Mouse (Mus musculus): ENCODE measurements around the gene Fmnl2.

Gene Fmnl2

GRCm38 (mm10) chr2:53028868-53029267 lies 171.2 kb downstream of the Fmnl2 start:
- DNase-seq (ENCODE audit: inconsistent age in 2 of 2, low spot score in 1 of 2): no peak

DNA sequence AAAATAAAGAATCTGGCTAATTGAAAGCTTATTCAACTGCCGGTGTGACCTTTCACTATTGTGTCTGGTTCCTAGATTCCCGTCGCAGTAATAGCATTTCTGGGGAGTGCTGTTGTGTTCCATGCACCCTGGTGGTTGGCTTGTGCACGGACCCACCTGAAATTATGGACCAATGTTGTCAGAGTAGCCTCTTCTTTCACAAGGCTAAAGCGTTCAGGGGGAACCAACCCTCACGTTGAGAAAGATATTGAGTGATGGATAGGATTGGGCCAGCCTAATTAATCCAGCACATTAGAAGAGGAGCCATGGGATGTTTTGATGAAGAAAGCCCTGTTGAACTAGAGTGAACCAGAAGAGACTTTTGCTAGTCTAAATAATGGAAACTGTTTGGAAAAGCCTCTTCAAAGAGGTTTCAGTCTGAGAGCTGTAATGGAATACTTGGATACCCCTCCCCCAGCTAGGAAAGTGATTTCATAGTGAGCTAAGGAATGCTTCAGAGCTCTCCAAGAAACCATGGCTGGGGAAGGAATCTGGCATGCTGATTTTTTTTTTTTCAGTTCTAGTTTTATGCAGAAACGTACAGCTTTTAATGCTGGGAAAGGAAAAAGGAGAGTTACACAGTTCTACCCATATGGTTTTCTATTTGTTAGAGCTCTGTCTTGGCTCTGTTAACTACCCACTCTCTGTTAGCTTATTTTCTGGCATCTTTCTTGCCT lies 172.2 kb downstream of the Fmnl2 start:
- no peak for DNase-seq (ENCODE audit: inconsistent age in 2 of 2, low spot score in 1 of 2)

DNA sequence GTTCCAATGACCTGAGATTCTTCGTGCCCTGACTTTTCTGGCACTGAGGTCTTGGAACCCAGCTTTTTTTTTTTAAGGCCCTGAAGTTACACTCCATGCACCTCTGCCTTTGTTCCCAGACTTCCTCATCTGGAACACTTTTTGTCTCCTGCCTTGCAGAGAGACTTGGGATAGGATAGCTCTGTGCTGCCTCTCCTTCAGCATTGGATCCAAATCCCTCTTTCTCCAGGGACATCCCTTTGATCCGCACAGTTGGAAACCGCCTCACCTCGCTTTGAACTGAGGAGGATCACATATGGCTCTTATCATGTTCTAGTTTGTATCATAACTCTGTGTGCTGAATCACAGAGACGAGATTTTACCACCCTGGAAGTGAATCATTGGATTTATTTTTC lies 172.8 kb downstream of the Fmnl2 start:
- no peak for DNase-seq (ENCODE audit: inconsistent age in 2 of 2, low spot score in 1 of 2)

- no peak for DNase-seq (ENCODE audit: inconsistent age in 2 of 2, low spot score in 1 of 2)
Measured at GRCm38 (mm10) chr2:53038253-53038652, 180.6 kb downstream of the Fmnl2 start.

DNA sequence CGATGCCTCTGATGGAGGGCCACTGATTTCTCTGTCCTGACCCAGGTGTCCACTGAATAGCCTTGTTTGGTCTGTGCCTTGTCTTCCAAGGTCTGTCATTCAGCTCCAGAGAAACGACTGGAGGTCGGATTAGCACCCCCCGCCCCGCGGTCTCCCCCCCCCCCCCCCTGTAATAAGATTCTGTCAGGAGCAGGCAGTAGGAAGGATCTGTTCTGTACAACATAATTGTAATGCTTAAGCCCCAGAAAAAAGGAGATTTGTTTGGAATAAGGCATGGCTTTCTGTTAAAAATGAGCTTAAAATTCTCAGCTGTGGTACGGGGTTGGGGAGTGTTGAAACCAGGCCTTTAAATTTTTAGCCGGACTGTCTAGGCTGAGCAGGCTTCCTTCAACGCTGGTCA lies 181.1 kb downstream of the Fmnl2 start:
- no peak for DNase-seq (ENCODE audit: inconsistent age in 2 of 2, low spot score in 1 of 2)

- no peak for DNase-seq (ENCODE audit: inconsistent age in 2 of 2, low spot score in 1 of 2)
Measured at GRCm38 (mm10) chr2:53047031-53047430, 189.4 kb downstream of the Fmnl2 start.

- DNase-seq (ENCODE audit: inconsistent age in 2 of 2, low spot score in 1 of 2): no peak
Measured at GRCm38 (mm10) chr2:53047749-53048387, 190.2 kb downstream of the Fmnl2 start.

GRCm38 (mm10) chr2:53050376-53050775 lies 192.7 kb downstream of the Fmnl2 start:
- no peak for DNase-seq (ENCODE audit: inconsistent age in 2 of 2, low spot score in 1 of 2)

- no peak for DNase-seq (ENCODE audit: inconsistent age in 2 of 2, low spot score in 1 of 2)
Measured at GRCm38 (mm10) chr2:53051502-53051901, 193.8 kb downstream of the Fmnl2 start.

DNA sequence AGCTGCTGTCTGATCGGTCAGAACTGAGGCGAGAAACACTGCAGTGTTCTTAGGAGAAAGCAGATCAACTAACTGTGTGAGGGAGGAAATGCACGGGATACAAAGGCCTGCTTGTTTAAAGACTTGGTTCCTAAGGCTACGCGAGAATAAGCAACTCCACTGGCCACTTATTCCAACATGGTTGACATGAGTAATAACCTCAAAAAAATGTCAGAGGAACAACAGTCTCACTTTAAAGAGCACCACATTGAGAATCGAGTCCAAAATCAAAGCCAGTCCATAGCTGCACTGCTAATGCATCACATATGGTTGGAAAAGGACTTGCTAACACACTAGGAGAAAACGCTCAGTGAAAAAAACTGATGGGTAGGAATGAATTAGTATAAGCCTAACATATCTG lies 196.1 kb downstream of the Fmnl2 start:
- no peak for DNase-seq (ENCODE audit: inconsistent age in 2 of 2, low spot score in 1 of 2)

- no peak for DNase-seq (ENCODE audit: inconsistent age in 2 of 2, low spot score in 1 of 2)
Measured at GRCm38 (mm10) chr2:53056556-53056955, 198.9 kb downstream of the Fmnl2 start.

DNA sequence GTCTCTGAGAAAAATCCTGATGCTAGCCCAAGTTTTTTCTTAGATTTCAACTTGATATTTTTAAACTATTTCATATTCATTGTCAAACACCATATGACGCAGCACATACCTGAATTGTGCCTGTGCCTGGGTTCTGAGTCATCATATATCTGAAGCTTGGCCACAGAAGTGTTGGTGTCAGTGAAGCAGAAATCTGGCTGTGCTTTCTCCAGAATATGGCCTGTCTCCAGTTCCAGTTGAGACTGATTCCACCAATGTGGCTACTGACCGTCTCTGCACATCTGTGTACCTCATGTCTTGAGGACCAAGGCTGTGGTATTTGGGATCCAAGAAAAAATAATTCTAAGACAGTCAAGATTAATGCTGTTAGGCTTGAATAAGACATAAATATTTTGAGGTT lies 199.6 kb downstream of the Fmnl2 start:
- no peak for DNase-seq (ENCODE audit: inconsistent age in 2 of 2, low spot score in 1 of 2)

GRCm38 (mm10) chr2:53061363-53062000 lies 203.8 kb downstream of the Fmnl2 start:
- DNase-seq (ENCODE audit: inconsistent age in 2 of 2, low spot score in 1 of 2): no peak

GRCm38 (mm10) chr2:53066973-53067372 lies 209.3 kb downstream of the Fmnl2 start:
- DNase-seq (ENCODE audit: inconsistent age in 2 of 2, low spot score in 1 of 2): no peak

GRCm38 (mm10) chr2:53070607-53071006 lies 212.9 kb downstream of the Fmnl2 start:
- DNase-seq (ENCODE audit: inconsistent age in 2 of 2, low spot score in 1 of 2): peak; percentile 53 to 65

DNA sequence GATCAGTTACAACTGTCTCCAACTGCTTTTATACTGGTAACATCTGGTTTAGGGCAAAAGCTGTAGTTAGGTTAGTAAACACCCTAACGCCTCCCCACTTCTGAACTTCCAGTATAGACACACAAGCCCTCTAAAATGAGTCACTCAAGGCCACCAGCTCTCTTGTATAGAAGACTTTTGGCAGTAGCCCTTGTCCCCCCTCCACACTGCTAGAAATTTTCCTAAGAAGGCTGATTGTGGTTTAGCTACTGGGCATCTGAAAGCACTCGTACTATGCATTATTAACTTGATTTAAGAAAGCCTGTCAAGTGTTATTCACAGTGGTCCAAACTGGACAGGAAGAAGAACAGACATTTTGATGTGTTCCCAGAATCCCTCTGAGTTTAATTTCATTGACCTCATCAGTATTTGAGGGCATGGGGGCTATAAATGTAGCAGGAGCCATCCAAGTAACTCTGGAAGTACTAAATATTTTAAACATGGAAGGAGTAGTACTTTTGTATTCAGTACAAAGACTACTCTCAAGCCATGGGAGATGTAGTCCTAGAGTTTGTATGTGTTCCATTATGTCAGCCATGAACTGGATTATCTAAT lies 222.1 kb downstream of the Fmnl2 start:
- peak; percentile 14 to 54 for DNase-seq (ENCODE audit: inconsistent age in 2 of 2, low spot score in 1 of 2)

DNA sequence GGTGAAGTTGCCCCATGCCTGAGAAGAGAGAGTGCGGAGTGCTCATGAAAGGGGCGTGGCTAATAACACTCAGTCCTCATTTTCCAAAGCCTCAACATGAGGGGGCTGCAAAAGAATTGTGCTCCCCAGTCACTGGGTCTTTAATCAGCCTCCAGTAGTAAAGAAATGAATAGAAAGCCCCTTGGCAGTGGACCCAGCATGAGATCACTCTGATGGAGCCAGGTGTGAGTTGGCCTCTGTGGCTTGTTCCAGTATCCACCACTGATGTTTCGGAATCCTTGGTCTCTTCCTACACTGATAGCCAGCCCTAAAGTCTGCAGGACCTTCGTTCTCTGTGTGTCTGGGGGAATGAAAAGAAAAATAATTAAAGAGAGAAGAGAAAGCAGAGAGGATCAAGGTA lies 224.4 kb downstream of the Fmnl2 start:
- no peak for DNase-seq (ENCODE audit: inconsistent age in 2 of 2, low spot score in 1 of 2)

DNA sequence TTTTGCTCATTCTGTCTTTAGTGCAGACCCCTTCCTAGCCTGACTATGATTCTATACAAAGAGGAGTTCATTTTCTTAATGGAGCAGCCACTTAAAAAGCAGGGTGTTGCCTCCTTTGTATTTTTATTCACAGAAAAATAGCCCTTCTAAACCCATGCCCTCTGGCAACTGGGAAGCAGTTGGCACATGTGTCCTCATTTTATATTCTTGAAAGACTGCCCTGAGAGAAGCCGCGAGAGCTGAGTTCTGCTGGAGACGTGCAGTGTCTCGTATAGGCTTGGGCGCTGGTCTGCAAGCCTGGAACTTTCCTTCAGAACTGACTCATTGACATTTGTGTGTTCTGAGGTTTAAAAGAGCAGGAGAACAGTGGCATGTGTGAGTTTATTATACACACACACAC lies 224.8 kb downstream of the Fmnl2 start:
- no peak for DNase-seq (ENCODE audit: inconsistent age in 2 of 2, low spot score in 1 of 2)

DNA sequence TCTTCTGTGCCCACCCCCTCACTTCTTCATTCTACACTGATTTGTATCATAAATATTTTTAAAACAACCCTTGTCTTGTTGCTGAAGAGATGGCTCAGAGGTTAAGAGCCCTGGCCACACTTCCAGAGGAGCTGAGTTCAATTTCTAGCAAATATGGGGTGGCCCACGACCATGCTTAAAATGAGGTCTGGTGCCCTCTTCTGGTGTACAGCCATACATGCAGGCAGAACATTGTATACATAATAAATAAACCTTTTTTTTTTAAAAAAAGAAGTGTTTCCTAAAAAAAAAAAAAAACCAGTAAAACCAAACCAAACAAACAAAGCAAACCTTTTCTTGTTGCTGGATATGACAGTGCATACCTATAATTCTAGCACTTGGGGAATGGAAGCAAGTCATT lies 225.6 kb downstream of the Fmnl2 start:
- peak in 1 of 2 experiments; percentile 51 for DNase-seq (ENCODE audit: inconsistent age in 2 of 2, low spot score in 1 of 2)

- peak; percentile 48 to 83 for DNase-seq (ENCODE audit: inconsistent age in 2 of 2, low spot score in 1 of 2)
Measured at GRCm38 (mm10) chr2:53085617-53086202, 228.1 kb downstream of the Fmnl2 start.

GRCm38 (mm10) chr2:53088744-53089143 lies 231.1 kb downstream of the Fmnl2 start:
- no peak for DNase-seq (ENCODE audit: inconsistent age in 2 of 2, low spot score in 1 of 2)

DNA sequence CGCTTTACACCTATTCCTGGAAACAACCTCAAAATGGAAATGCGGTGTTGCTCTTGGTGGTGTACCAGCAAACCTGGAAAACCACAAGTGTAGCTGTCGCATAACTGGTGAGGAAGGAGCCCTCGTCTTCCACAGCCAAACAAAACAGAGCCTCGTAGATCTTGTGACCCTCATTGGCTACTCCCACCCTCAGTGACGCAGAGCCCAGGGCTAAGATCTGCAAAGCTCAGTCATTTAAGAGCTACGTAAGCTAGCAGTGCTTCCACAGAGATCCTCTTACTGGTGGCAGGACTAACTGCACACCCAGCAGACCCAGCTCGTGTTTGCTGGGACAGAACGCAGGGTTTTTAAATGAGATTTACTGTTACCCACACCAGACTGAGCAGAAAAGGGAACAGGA lies 237.4 kb downstream of the Fmnl2 start:
- no peak for DNase-seq (ENCODE audit: inconsistent age in 2 of 2, low spot score in 1 of 2)

Data from adrenal gland, adult (tissue).